Mouse (Mus musculus) testis, adult 2 months (tissue): ENCODE data around the gene Psmd2.

Experiments
- CTCF ChIP-seq: fragments of 200-500 bp; IDR thresholded peaks from 2 replicates; pipeline ENCODE4 v1.5.1; 2012; ENCODE audit warnings: low read depth, mild to moderate bottlenecking, inconsistent platforms, low read length, moderate library complexity; ENCODE audit not compliant: control insufficient read depth, insufficient read depth, insufficient replicate concordance
- POLR2A ChIP-seq: fragments of 200-500 bp; IDR thresholded peaks from 2 replicates; pipeline ENCODE4 v1.6.1; 2012; ENCODE audit warnings: low read depth, mild to moderate bottlenecking, inconsistent platforms, low read length, moderate library complexity; ENCODE audit not compliant: control insufficient read depth

GRCm38 (mm10) chr16:20620751-20621190 lies 30.7 kb upstream of the Psmd2 start:
- no peak for TF ChIP-seq CTCF
- TF ChIP-seq POLR2A = no peak
